Mouse (Mus musculus): Measurements from ENCODE around the gene Qars. TPM values are rescaled to one million over a fixed set of nuclear protein-coding genes. Genes with fewer than 3 reads are reported as not detected.

Qars gene
- 62.3 and 64.6 TPM in 2 replicates for polyA plus RNA-seq (2015; fragmentation: Nextera tagmentation; extraction: Ambion mirVana)

- Histone ChIP-seq H3K4me1 (ENCODE audit: control insufficient read depth, insufficient read depth, low read depth, low read length) (peaks cover 17% of the 10 kb centered on the region), H3K27ac (ENCODE audit: low read depth, low read length) (peak within 1 kb of the TSS; percentile 63), H3K9ac (ENCODE audit: low read depth, low read length) (peak within 1 kb of the TSS; percentile 63), H3K36me3 (ENCODE audit: control insufficient read depth, insufficient read depth, low read length) (peaks cover 18% of the 10 kb centered on the region), H3K4me2 (ENCODE audit: low read length) (peak within 1 kb of the TSS; percentile 85), H3K4me3 (ENCODE audit: low read length) (peak within 1 kb of the TSS; percentile 61), H3K9me3 (ENCODE audit: control insufficient read depth, low read length) (no peaks in the 10 kb centered on the region), H3K27me3 (replicated peaks; ENCODE audit: control insufficient read depth, insufficient read depth, low read length) (no peaks in the 10 kb centered on the region)
- WGBS: under 1% methylated on average over 37 of the region's 37 CpGs
- peak; percentile 97 for ATAC-seq
These were observed at the start of gene Qars for GRCm38 (mm10) chr9:108507619-108508434. Gene Qars (plus strand): TSS chr9:108507706.

GRCm38 (mm10) chr9:108459939-108460318 lies 47.6 kb upstream of the Qars start:
- Histone ChIP-seq H3K9ac (ENCODE audit: low read depth, low read length) (peak overlapping the region; percentile 92; the same call in 1 of the 2 replicates), H3K27ac (ENCODE audit: low read depth, low read length) (peak overlapping the region; percentile 88), H3K4me3 (ENCODE audit: low read length) (peak overlapping the region; percentile 87), H3K36me3 (ENCODE audit: control insufficient read depth, insufficient read depth, low read length) (peaks cover 17% of the 10 kb centered on the region), H3K4me2 (ENCODE audit: low read length) (peak overlapping the region; percentile 97), H3K27me3 (replicated peaks; ENCODE audit: control insufficient read depth, insufficient read depth, low read length) (no peaks in the 10 kb centered on the region), H3K4me1 (ENCODE audit: control insufficient read depth, insufficient read depth, low read depth, low read length) (peaks cover 13% of the 10 kb centered on the region), H3K9me3 (ENCODE audit: control insufficient read depth, low read length) (no peaks in the 10 kb centered on the region)
- WGBS: 90% methylated on average over 1 of the region's 1 CpGs
- 0 out of 2 replicates have a peak, but pooled peaks have one; percentile 6 for ATAC-seq

GRCm38 (mm10) chr9:108460319-108461178 lies 47.0 kb upstream of the Qars start, which contains the start of gene Ccdc71:
Gene Ccdc71 (plus strand): TSS chr9:108460527.
- H3K9me3 ChIP-seq (ENCODE audit: control insufficient read depth, low read length): no peaks in the 10 kb centered on the region
- under 1% methylated on average over 46 of the region's 52 CpGs for WGBS
- peak within 1 kb of the TSS; percentile 87 for H3K4me3 ChIP-seq (ENCODE audit: low read length)
- peak within 1 kb of the TSS; percentile 92 for H3K9ac ChIP-seq (ENCODE audit: low read depth, low read length)
- H3K27ac ChIP-seq (ENCODE audit: low read depth, low read length): peak within 1 kb of the TSS; percentile 88
- ATAC-seq: peak; percentile 85
- peaks cover 19% of the 10 kb centered on the region for H3K36me3 ChIP-seq (ENCODE audit: control insufficient read depth, insufficient read depth, low read length)
- peak within 1 kb of the TSS; percentile 97 for H3K4me2 ChIP-seq (ENCODE audit: low read length)
- no peaks in the 10 kb centered on the region for H3K27me3 ChIP-seq (replicated peaks; ENCODE audit: control insufficient read depth, insufficient read depth, low read length)
- H3K4me1 ChIP-seq (ENCODE audit: control insufficient read depth, insufficient read depth, low read depth, low read length): peaks cover 13% of the 10 kb centered on the region

GRCm38 (mm10) chr9:108461181-108461631 lies 46.3 kb upstream of the Qars start, which contains the start of gene Klhdc8b:
Gene Klhdc8b (minus strand): TSS chr9:108461581.
- ATAC-seq: peak; percentile 37
- Histone ChIP-seq H3K27me3 (replicated peaks; ENCODE audit: control insufficient read depth, insufficient read depth, low read length) (no peaks in the 10 kb centered on the region), H3K27ac (ENCODE audit: low read depth, low read length) (peak within 1 kb of the TSS; percentile 88), H3K36me3 (ENCODE audit: control insufficient read depth, insufficient read depth, low read length) (peaks cover 20% of the 10 kb centered on the region), H3K9ac (ENCODE audit: low read depth, low read length) (peak within 1 kb of the TSS; percentile 92), H3K4me2 (ENCODE audit: low read length) (peak within 1 kb of the TSS; percentile 97), H3K4me1 (ENCODE audit: control insufficient read depth, insufficient read depth, low read depth, low read length) (peaks cover 13% of the 10 kb centered on the region), H3K4me3 (ENCODE audit: low read length) (peak within 1 kb of the TSS; percentile 87), H3K9me3 (ENCODE audit: control insufficient read depth, low read length) (no peaks in the 10 kb centered on the region)
- 24% methylated on average over 11 of the region's 11 CpGs for WGBS

- Histone ChIP-seq H3K4me2 (ENCODE audit: low read length) (peak overlapping the region; percentile 97), H3K4me1 (ENCODE audit: control insufficient read depth, insufficient read depth, low read depth, low read length) (peaks cover 13% of the 10 kb centered on the region), H3K9ac (ENCODE audit: low read depth, low read length) (no peak overlapping the region), H3K27ac (ENCODE audit: low read depth, low read length) (no peak overlapping the region), H3K36me3 (ENCODE audit: control insufficient read depth, insufficient read depth, low read length) (peaks cover 20% of the 10 kb centered on the region), H3K27me3 (replicated peaks; ENCODE audit: control insufficient read depth, insufficient read depth, low read length) (no peaks in the 10 kb centered on the region), H3K4me3 (ENCODE audit: low read length) (peak overlapping the region; percentile 87), H3K9me3 (ENCODE audit: control insufficient read depth, low read length) (no peaks in the 10 kb centered on the region)
- no peak for ATAC-seq
- WGBS: 89% methylated on average over 5 of the region's 5 CpGs
These were observed 45.8 kb upstream of the Qars start for GRCm38 (mm10) chr9:108461675-108462074.

- 87% methylated on average over 10 of the region's 10 CpGs for WGBS
- H3K4me2 ChIP-seq (ENCODE audit: low read length): no peak overlapping the region
- ATAC-seq: no peak
These were observed 45.3 kb upstream of the Qars start for GRCm38 (mm10) chr9:108462192-108462591.

GRCm38 (mm10) chr9:108463713-108464112 lies 43.8 kb upstream of the Qars start:
- H3K36me3 ChIP-seq (ENCODE audit: control insufficient read depth, insufficient read depth, low read length): peaks cover 20% of the 10 kb centered on the region
- no peaks in the 10 kb centered on the region for H3K9me3 ChIP-seq (ENCODE audit: control insufficient read depth, low read length)
- H3K27ac ChIP-seq (ENCODE audit: low read depth, low read length): no peak overlapping the region
- H3K27me3 ChIP-seq (replicated peaks; ENCODE audit: control insufficient read depth, insufficient read depth, low read length): no peaks in the 10 kb centered on the region
- H3K4me2 ChIP-seq (ENCODE audit: low read length): no peak overlapping the region
- H3K4me1 ChIP-seq (ENCODE audit: control insufficient read depth, insufficient read depth, low read depth, low read length): peaks cover 13% of the 10 kb centered on the region
- 90% methylated on average over 9 of the region's 9 CpGs for WGBS
- no peak overlapping the region for H3K4me3 ChIP-seq (ENCODE audit: low read length)
- no peak overlapping the region for H3K9ac ChIP-seq (ENCODE audit: low read depth, low read length)
- no peak for ATAC-seq

More at GRCm38 (mm10) chr9:108462192-108462591, 45.3 kb upstream of the Qars start:
- Histone ChIP-seq H3K4me1 (ENCODE audit: control insufficient read depth, insufficient read depth, low read depth, low read length) (peaks cover 13% of the 10 kb centered on the region), H3K9me3 (ENCODE audit: control insufficient read depth, low read length) (no peaks in the 10 kb centered on the region), H3K9ac (ENCODE audit: low read depth, low read length) (no peak overlapping the region), H3K27me3 (replicated peaks; ENCODE audit: control insufficient read depth, insufficient read depth, low read length) (no peaks in the 10 kb centered on the region), H3K4me3 (ENCODE audit: low read length) (no peak overlapping the region), H3K27ac (ENCODE audit: low read depth, low read length) (no peak overlapping the region), H3K36me3 (ENCODE audit: control insufficient read depth, insufficient read depth, low read length) (peaks cover 20% of the 10 kb centered on the region)

GRCm38 (mm10) chr9:108466219-108466618 lies 41.3 kb upstream of the Qars start:
- H3K36me3 ChIP-seq (ENCODE audit: control insufficient read depth, insufficient read depth, low read length): peaks cover 20% of the 10 kb centered on the region
- no peak overlapping the region for H3K9ac ChIP-seq (ENCODE audit: low read depth, low read length)
- no peak for ATAC-seq
- no peaks in the 10 kb centered on the region for H3K27me3 ChIP-seq (replicated peaks; ENCODE audit: control insufficient read depth, insufficient read depth, low read length)
- H3K4me2 ChIP-seq (ENCODE audit: low read length): no peak overlapping the region
- no peaks in the 10 kb centered on the region for H3K9me3 ChIP-seq (ENCODE audit: control insufficient read depth, low read length)
- H3K27ac ChIP-seq (ENCODE audit: low read depth, low read length): no peak overlapping the region
- WGBS: 93% methylated on average over 2 of the region's 2 CpGs
- H3K4me1 ChIP-seq (ENCODE audit: control insufficient read depth, insufficient read depth, low read depth, low read length): peaks cover 11% of the 10 kb centered on the region
- H3K4me3 ChIP-seq (ENCODE audit: low read length): no peak overlapping the region

All from hindbrain, embryonic 16.5 days (tissue).